Mouse (Mus musculus): ENCODE results near the gene Plcd1. TPM values are rescaled to one million over a fixed set of nuclear protein-coding genes. Genes with fewer than 3 reads are reported as not detected.

Gene Plcd1
- polyA plus RNA-seq, 1 experiment from 2014 or later, result 16.6 TPM

GRCm38 (mm10) chr9:119109685-119110353 is 16.5 kb upstream of the Plcd1 start:
- H3K9ac ChIP-seq (replicated peaks), result no peak overlapping the region
- no peaks in the 10 kb centered on the region for H3K36me3 ChIP-seq
- H3K9me3 ChIP-seq (replicated peaks), result no peaks in the 10 kb centered on the region
- H3K4me3 ChIP-seq (replicated peaks), result no peak overlapping the region
- 65% methylated on average over 12 of the region's 12 CpGs for WGBS
- no peaks in the 10 kb centered on the region for H3K4me1 ChIP-seq
- no peak overlapping the region for H3K4me2 ChIP-seq
- no peaks in the 10 kb centered on the region for H3K27me3 ChIP-seq (replicated peaks)
- no peak overlapping the region for H3K27ac ChIP-seq (replicated peaks)
- ATAC-seq (ENCODE audit: low FRiP score), result no peak

GRCm38 (mm10) chr9:119107566-119107965 is 14.3 kb upstream of the Plcd1 start:
- 85% methylated on average over 4 of the region's 4 CpGs for WGBS
- no peak for ATAC-seq (ENCODE audit: low FRiP score)

DNA sequence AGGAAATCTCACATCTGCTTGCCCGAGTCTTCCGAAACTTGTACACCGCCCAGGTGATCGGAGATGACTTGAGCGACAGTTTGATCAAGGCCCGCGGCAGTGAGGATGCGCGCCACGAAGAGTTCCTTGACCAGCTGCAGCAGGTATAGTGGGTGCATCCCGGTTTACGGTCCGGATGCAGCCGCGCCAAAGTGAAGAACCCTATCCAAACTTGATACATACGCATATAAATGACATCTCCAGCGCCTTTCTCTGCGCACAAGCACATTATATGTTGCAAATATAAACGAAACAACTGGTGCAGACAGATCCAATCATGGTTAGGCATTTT is 9.4 kb upstream of the Plcd1 start:
- WGBS, result 3% methylated on average over 19 of the region's 19 CpGs
- Histone ChIP-seq H3K36me3 (no peaks in the 10 kb centered on the region), H3K4me1 (peaks cover 14% of the 10 kb centered on the region), H3K4me3 (replicated peaks) (peak overlapping the region; percentile 69), H3K9ac (replicated peaks) (peak overlapping the region; percentile 55), H3K4me2 (peak overlapping the region; percentile 87), H3K9me3 (replicated peaks) (no peaks in the 10 kb centered on the region), H3K27me3 (replicated peaks) (0 out of 2 replicates have a peak, but pooled peaks cover 6% of the 10 kb centered on the region), H3K27ac (replicated peaks) (no peak overlapping the region; the same call in 1 of the 2 replicates)
- ATAC-seq (ENCODE audit: low FRiP score), result peak; percentile 45; the same call in 1 of the 2 replicates

More at GRCm38 (mm10) chr9:119107566-119107965, 14.3 kb upstream of the Plcd1 start:
- no peaks in the 10 kb centered on the region for H3K36me3 ChIP-seq
- H3K4me3 ChIP-seq (replicated peaks), result no peak overlapping the region
- no peaks in the 10 kb centered on the region for H3K9me3 ChIP-seq (replicated peaks)
- 0 out of 2 replicates have a peak, but pooled peaks cover 6% of the 10 kb centered on the region for H3K27me3 ChIP-seq (replicated peaks)
- H3K4me2 ChIP-seq, result no peak overlapping the region
- peaks cover 7% of the 10 kb centered on the region for H3K4me1 ChIP-seq
- H3K27ac ChIP-seq (replicated peaks), result no peak overlapping the region
- no peak overlapping the region for H3K9ac ChIP-seq (replicated peaks)

- 3% methylated on average over 44 of the region's 44 CpGs for WGBS
- Histone ChIP-seq H3K9ac (replicated peaks) (peak within 1 kb of the TSS; percentile 55), H3K4me2 (peak within 1 kb of the TSS; percentile 87), H3K9me3 (replicated peaks) (no peaks in the 10 kb centered on the region), H3K27ac (replicated peaks) (no peak within 1 kb of the TSS; the same call in 1 of the 2 replicates), H3K4me1 (peaks cover 14% of the 10 kb centered on the region), H3K4me3 (replicated peaks) (peak within 1 kb of the TSS; percentile 69), H3K36me3 (no peaks in the 10 kb centered on the region), H3K27me3 (replicated peaks) (0 out of 2 replicates have a peak, but pooled peaks cover 6% of the 10 kb centered on the region)
- ATAC-seq (ENCODE audit: low FRiP score), result peak; percentile 89
Observed at GRCm38 (mm10) chr9:119101992-119102782, 8.9 kb upstream of the Plcd1 start, which contains the start of gene Dlec1. TSS of gene Dlec1 (plus strand) at chr9:119102478.

- Histone ChIP-seq H3K36me3 (no peaks in the 10 kb centered on the region), H3K4me3 (replicated peaks) (no peak overlapping the region), H3K27ac (replicated peaks) (no peak overlapping the region), H3K4me1 (peaks cover 14% of the 10 kb centered on the region), H3K27me3 (replicated peaks) (0 out of 2 replicates have a peak, but pooled peaks cover 6% of the 10 kb centered on the region), H3K4me2 (no peak overlapping the region), H3K9ac (replicated peaks) (no peak overlapping the region), H3K9me3 (replicated peaks) (no peaks in the 10 kb centered on the region)
- no peak for ATAC-seq (ENCODE audit: low FRiP score)
- 18% methylated on average over 15 of the region's 15 CpGs for WGBS
Observed at GRCm38 (mm10) chr9:119100177-119100898, 7.0 kb upstream of the Plcd1 start.

GRCm38 (mm10) chr9:119094462-119095109 is 1.3 kb upstream of the Plcd1 start:
- no peak for ATAC-seq (ENCODE audit: low FRiP score)
- H3K27ac ChIP-seq (replicated peaks), result 0 out of 2 replicates have a peak overlapping the region, but pooled peaks have one; percentile 60
- no peak overlapping the region for H3K9ac ChIP-seq (replicated peaks)
- 68% methylated on average over 13 of the region's 13 CpGs for WGBS
- no peak overlapping the region for H3K4me3 ChIP-seq (replicated peaks)
- no peak overlapping the region for H3K4me2 ChIP-seq
- no peaks in the 10 kb centered on the region for H3K9me3 ChIP-seq (replicated peaks)
- H3K27me3 ChIP-seq (replicated peaks), result peaks cover 5% of the 10 kb centered on the region; the same call in 1 of the 2 replicates
- H3K36me3 ChIP-seq, result no peaks in the 10 kb centered on the region
- peaks cover 36% of the 10 kb centered on the region for H3K4me1 ChIP-seq

DNA sequence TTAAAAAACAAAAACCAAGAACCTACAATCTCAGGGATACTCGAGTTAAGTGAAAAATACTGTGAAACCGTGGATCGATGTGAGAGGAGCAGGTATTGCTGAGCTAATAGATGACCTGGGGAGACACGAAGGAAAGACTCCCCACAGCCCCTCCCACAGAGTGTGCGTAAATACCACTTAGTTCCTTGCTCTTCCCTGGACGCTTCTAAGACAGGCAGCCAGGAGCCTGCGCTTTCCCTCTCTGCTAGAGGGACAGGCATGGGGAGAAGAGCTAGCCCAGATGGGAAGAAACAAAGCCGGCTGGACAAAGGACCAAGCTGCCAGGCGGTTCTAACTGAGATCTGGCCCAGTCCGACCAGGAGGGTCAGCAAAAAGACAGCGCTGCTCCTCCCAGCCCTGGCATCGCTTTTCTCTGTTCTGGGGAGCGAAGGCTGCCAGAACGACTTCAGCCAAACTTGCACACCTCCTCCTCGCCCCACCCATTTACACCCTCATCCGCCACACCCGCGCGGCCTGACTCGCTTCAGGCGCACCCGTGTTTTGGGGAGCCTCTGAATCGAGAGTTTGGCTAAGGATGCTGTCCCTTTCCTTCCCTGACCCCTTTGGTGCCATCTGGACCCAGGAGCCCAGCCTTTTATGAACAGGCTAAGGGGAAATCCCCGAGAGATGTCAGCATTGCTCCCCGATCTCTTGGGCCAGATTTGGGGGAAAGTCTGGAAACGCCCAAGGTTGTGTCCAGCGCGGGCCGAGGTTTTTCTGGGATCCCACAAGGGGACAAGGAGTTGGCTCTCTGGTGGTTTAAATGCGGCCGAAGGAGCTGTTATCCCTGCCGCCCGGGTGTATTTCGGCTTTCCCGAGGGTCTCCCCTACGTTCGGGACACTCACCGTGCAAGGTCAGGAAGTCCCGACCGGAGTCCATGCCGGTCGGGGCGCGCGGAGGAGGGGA is 556 bp downstream of the Plcd1 start:
- H3K4me3 ChIP-seq (replicated peaks), result peak overlapping the region; percentile 58
- ATAC-seq (ENCODE audit: low FRiP score), result no peak
- whole genome bisulfite sequencing, result 2% methylated on average over 45 of the region's 45 CpGs
- peak overlapping the region; percentile 60; the same call in 1 of the 2 replicates for H3K27ac ChIP-seq (replicated peaks)
- H3K27me3 ChIP-seq (replicated peaks), result peaks cover 5% of the 10 kb centered on the region; the same call in 1 of the 2 replicates
- peaks cover 47% of the 10 kb centered on the region for H3K4me1 ChIP-seq
- H3K4me2 ChIP-seq, result peak overlapping the region; percentile 88
- peak overlapping the region; percentile 62 for H3K9ac ChIP-seq (replicated peaks)
- H3K9me3 ChIP-seq (replicated peaks), result no peaks in the 10 kb centered on the region
- no peaks in the 10 kb centered on the region for H3K36me3 ChIP-seq

GRCm38 (mm10) chr9:119091581-119092310 is 1.6 kb downstream of the Plcd1 start:
- peaks cover 5% of the 10 kb centered on the region; the same call in 1 of the 2 replicates for H3K27me3 ChIP-seq (replicated peaks)
- H3K27ac ChIP-seq (replicated peaks), result no peak overlapping the region
- 72% methylated on average over 12 of the region's 12 CpGs for WGBS
- no peak for ATAC-seq (ENCODE audit: low FRiP score)
- H3K4me2 ChIP-seq, result peak overlapping the region; percentile 88
- no peaks in the 10 kb centered on the region for H3K36me3 ChIP-seq
- no peaks in the 10 kb centered on the region for H3K9me3 ChIP-seq (replicated peaks)
- H3K9ac ChIP-seq (replicated peaks), result 0 out of 2 replicates have a peak overlapping the region, but pooled peaks have one; percentile 62
- H3K4me3 ChIP-seq (replicated peaks), result peak overlapping the region; percentile 58
- peaks cover 54% of the 10 kb centered on the region for H3K4me1 ChIP-seq

DNA sequence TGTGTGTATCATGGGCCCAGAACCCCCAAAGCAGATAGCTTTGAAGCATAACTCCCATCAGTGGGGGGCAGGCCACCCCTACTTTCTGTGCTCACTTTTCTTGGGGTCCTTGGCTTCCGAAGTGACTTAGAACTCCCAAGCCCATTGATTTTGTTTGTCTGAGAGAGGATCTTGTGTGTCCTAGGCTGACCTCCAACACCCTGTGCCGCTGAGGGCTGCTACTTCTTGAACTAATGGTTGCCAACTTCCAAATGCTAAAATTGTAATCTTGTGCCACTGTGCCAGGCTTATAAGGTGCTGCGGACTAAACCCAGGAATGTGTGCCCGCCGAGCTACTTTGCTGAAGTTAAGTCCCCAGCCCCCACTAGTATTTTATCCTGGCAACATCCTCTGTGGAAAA is 2.8 kb downstream of the Plcd1 start:
- H3K4me2 ChIP-seq, result no peak overlapping the region
- ATAC-seq (ENCODE audit: low FRiP score), result no peak
- no peaks in the 10 kb centered on the region for H3K36me3 ChIP-seq
- H3K4me1 ChIP-seq, result peaks cover 58% of the 10 kb centered on the region
- 95% methylated on average over 5 of the region's 5 CpGs for WGBS
- H3K27me3 ChIP-seq (replicated peaks), result peaks cover 5% of the 10 kb centered on the region; the same call in 1 of the 2 replicates
- no peak overlapping the region for H3K4me3 ChIP-seq (replicated peaks)
- no peaks in the 10 kb centered on the region for H3K9me3 ChIP-seq (replicated peaks)
- H3K9ac ChIP-seq (replicated peaks), result no peak overlapping the region
- no peak overlapping the region for H3K27ac ChIP-seq (replicated peaks)

GRCm38 (mm10) chr9:119089437-119089836 is 3.9 kb downstream of the Plcd1 start:
- H3K36me3 ChIP-seq, result no peaks in the 10 kb centered on the region
- H3K4me1 ChIP-seq, result peaks cover 57% of the 10 kb centered on the region
- H3K4me2 ChIP-seq, result no peak overlapping the region
- ATAC-seq (ENCODE audit: low FRiP score), result no peak
- peak overlapping the region; percentile 19 for H3K27ac ChIP-seq (replicated peaks)
- H3K27me3 ChIP-seq (replicated peaks), result peaks cover 5% of the 10 kb centered on the region; the same call in 1 of the 2 replicates
- WGBS, result 25% methylated on average over 7 of the region's 7 CpGs
- no peaks in the 10 kb centered on the region for H3K9me3 ChIP-seq (replicated peaks)
- H3K9ac ChIP-seq (replicated peaks), result no peak overlapping the region
- no peak overlapping the region for H3K4me3 ChIP-seq (replicated peaks)
